Mouse (Mus musculus): Measurements from ENCODE around the gene Oxa1l.
"Not testable (repeated sequence)": the region's sequence is repeated elsewhere in the genome, so short reads cannot be mapped to it uniquely, and the experiment has no call there.

The Oxa1l gene

DNA sequence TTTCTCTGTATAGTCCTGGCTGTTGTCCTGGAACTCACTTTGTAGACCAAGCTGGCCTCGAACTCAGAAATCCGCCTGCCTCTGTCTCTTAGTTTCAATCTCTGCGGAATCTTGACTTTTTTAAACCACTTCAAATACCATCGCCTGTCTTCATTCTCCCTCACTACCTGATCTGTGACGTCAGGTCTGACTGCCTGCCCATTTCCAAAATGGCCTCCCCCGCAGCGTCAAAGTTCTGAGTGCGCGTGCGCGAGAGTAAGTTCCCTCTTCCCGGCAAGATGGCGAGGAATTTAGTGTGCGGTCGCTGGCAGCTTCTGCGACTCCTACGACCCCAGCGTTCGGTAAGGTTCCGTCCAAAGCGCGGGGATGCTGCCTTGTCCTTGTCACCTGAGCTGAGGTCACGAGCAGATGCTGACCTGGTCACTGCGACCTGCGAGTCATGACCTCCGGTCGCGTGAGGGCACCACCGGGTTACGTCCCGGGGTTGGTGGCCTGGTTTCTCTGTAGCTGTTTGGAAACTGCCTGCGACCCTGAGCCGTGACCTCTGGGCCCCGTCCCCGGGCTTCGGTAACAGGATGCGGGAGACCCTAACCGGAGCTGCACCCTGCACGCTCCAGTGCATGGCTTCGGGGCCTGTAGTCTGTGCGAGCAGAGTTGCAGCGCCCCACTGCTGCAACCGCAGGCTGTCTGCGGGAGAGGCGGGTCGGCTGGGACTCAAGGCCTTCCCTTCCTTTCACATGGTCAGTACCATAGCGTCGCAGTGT, at the start of gene Oxa1l:
Oxa1l (plus strand) TSS at position 258 of the 764 bp plus-strand sequence.
- DNase-seq (ENCODE audit: extremely low spot score, low spot score), result peak; percentile 97

DNA sequence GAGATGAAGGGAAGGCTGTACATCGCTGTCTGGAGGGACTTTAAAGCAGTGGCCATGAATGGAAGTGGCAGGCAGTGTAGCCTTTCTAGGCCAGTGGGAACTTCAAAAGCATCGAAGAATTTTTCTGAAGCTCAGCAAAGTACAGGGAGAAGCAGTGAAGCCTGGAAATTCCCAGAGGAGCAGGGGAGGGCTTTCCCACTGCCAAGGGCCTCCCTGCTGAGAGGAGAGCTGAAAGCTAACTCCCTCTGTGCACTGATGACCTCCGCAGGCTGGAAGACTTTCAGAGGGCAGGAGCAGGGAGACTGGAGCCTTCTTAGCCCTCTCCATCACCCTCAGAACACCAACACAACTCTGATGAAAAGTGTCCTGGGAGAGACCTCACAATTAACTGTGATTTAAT, 48.9 kb upstream of the Oxa1l start:
- no peak for DNase-seq (ENCODE audit: extremely low spot score, low spot score)

DNA sequence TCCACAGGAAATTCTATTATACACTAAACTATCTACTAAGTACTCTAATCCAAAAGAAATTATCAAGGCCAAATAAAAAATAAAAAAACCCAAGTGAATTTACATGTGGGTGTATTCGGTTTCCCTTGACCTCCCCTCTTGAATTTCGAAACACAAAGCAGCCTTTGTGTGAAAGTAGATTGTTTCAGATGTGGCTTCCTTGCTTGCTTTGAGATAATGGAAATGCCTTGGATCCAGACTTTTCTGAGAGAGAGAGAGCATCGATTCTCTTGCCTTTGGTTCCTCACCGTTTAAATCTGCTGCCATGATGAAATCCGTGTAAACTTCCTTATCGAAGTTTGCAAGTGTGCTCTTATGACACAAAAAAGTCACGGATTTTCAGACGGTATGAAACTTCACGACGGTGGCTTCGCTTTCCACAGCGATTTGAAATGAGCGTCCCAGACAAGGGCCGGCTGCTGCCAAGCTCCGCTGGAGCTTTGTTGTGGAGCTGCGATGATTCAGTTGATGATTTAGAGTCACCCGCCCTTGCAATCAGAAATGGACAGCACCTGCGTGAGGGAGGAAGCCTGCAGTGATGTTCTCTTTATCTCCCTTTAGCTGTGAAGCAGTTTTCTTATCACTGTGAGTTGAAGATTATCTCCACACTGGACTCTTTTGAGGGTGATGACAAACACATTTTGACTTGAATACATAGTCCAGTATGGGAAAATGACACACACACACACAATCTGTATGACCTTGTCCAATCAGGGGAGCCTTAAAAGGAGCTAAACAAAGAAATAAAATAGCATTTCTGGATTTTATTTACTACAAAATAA, 38.9 kb upstream of the Oxa1l start:
- DNase-seq (ENCODE audit: extremely low spot score, low spot score), result no peak

DNA sequence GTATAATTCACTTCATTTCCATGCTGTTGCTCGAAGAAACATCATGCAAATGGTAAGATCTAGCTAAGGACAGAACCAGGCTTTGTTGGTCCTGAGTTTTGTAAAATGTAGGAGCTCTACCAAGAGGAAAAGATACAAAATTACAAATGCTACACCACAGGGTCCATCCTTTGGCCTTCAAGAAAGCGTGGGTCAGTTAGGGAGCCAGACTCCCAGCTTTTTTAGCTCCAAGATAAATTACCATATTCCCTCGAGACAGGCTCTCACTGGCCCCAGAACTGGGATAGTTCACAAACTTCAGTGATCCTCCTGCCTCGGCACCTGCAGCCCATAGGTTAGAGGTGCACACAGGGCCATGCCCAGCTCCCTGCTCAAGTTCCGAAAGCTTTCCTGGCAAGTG, 36.1 kb upstream of the Oxa1l start:
- no peak for DNase-seq (ENCODE audit: extremely low spot score, low spot score)

DNA sequence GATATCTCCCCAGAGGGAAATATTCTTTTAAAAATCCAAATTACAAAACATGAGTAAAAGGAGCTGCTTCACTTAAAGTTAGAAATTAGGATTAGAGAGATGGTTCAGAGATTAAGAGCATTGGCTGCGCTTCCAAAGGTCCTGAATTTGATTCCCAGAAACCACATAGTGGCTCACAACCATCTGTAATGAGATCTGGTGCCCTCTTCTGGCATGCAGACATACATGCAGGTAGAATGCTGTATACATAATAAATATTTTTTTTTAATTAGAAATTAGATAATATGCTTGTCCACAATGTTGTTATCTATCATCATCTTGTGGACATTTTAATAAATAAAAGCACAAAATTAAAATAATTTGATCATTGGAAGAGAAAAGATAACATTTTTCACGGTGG, 32.1 kb upstream of the Oxa1l start:
- no peak for DNase-seq (ENCODE audit: extremely low spot score, low spot score)

DNA sequence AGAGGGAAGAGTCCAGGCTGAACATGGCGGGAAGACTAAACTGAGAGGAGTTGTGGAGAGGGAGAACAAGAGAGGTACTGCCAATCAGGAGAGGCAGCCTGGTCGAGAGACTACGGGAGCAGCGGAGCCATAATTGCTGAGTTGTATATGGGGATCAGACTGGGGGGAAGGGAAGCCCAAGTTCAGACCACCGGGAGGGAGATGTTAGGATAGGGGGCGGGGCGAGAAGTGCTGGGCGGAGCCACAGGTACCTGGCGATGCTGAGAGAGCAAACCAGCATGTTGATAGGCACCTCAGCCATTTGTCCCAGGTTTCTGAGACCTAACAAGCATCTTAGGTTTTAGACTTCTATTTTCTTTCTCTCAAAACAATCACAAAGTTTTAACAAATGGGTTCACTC, 31.4 kb upstream of the Oxa1l start:
- no peak for DNase-seq (ENCODE audit: extremely low spot score, low spot score)

DNA sequence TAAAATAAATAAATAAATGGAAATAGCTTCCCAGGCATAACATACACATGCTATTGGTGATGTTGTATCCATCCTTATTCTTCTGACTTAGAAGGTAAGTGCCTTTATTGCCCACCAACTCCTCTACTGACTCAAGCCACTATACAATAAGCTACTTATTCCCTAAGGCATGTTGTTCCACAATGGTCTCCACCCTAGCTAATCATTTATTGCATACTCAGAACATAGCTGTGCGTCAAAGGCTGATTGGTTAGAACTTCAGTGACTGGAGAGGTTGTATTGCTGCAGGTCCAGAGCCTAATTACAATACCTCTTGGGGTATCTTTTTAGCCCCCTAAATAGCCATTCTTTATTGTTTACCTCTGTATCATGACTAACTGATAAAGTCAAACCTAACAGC, 29.5 kb upstream of the Oxa1l start:
- DNase-seq (ENCODE audit: extremely low spot score, low spot score), result no peak

DNA sequence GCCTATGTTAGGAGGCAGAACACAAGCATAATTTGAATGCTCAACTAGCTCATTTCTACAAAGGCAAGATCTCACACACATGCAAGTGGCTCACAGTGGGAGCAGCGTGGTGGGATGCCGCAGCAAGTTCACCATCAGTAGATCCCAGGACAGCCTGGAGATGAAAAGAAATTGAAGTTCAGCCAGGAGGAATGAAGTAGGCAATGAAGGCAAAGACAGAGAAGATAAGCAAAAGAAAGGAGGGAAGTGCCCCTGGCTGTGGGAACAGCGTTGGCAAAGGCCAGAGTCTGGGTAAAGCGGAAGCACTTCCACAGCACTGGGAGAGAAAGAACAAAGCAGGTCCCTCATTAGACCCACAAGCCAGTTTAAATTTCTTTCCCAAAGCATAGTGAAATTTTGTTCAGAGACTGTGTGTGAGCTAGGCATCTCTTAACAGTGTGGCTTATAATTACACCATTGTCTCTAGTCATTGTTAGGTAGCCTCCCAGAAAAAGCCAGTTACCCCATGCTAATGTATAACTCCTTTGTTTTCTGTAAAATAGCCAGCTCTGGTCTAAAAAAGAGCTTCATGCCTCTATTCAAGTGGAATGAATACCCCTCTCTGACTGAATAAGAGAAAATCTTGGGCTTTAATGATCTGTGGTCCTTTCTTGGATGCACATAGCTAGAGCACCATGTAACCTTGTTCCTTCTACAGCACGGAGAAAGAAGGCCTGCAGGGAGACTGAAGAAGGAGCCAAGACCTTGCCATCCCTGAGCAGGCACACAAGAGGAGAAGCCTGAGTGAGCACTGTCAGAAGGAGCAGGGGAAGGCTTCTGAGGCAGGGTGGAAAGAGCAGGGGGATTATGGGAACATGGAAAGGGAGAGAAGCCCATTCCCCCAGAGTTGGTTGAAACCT, 28.2 kb upstream of the Oxa1l start:
- DNase-seq (ENCODE audit: extremely low spot score, low spot score), result no peak

DNA sequence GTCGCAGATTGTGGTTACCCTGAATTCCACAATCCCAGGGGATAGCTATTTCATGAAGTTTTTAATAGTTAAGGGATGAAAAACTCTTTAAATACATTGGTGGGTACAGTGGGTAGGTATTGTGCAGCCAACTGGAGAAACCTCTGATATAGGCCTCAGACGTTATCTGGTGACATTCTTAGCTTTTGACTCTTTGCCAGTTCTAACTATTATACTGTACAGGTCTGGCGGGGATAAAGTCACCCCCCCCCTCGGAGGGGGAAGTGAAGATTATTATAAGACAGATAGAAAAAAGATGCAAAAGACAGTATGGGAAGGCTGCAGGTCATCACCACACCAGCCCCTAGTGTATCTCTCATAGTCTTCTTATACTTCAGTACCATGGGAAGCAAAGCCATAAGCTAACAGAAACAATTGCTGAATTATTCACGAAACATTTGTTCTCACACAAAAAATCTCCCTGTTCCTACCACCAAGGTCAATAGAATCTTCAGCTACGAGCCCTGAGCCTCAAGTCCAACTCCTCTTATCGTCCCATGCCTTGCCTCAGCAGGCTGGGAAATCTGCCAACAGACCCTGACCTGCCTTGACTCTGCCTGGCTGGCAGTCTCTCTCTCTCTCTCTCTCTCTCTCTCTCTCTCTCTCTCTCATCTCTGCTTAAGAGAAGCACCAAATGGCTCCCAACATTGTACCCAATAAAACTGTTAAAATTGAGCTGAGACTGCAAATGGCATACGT, 27.0 kb upstream of the Oxa1l start:
- no peak for DNase-seq (ENCODE audit: extremely low spot score, low spot score)

DNA sequence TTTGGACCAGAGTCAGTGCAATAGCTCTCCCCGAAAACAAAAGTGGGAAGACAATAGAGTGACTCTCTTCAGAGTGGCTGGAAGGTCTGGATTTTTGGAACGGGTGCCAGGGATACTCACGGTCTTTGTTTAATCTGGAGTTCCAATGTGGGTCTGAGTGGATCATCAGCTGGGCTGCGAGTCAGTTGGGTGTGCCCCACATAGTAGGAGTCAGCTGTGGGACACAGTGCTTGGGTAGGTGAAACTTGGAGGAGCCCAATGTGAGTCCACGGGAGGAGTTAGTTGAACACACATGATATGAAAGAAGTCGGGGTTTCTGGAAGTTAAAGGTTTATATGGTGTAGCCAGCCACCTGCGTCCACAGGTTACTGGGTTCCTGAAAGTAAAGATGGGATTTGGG, 19.8 kb upstream of the Oxa1l start:
- no peak for DNase-seq (ENCODE audit: extremely low spot score, low spot score)

DNA sequence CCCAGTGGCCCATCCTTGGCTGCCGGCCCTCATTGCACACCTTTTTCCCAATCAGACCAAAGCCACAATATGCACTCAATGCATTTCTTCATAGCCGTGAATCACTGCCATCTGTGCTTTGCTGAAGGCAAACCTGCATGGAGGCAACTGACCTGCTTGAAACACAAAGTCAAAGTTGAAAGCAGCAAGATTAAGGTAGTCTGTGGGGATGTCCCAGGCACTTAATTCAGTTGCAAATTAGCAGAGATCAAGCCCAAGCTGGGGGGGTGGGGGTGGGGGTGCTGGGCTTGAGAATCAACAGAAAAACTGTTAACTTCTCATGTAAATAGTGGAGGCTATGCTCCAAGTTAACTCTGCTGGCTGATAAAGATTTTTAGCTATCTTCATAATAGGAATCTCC, 18.8 kb upstream of the Oxa1l start:
- DNase-seq (ENCODE audit: extremely low spot score, low spot score), result not testable (repeated sequence)

DNA sequence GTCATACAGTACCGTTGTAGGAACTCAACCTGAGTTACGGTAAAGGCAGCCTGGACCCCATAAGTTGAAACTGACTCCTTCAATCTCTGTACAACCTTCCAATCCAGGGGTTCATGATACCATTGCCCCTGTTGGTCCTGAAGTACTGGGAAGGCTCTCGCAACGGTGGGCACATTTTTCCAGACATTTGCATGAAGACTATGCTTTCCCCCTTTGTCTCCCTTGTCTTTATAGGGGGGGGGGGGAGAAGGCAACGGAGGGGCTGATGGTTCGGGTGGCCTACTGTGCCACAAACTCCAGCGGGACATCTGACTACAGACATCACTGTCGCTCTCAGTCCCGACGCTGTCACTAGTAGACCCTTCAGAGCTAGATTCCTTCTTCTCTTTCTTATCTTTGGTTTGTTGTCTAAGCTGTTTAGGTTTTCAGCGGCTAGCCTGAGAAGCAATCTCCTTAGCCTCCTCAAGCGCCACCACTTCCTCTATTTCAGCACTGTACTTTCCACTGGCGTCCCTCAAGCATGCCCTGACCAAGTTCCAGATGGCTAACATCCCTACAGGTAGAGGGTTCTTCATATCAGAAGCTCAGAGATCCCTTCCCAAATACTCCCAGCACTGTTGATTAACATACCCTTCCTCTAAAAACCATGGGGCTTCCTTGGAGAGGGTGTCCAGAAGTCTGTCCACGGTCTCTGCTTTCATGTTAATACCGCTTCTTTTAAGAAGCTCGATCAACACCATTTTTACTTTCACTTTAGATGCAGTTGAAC, 9.7 kb upstream of the Oxa1l start:
- not testable (repeated sequence) for DNase-seq (ENCODE audit: extremely low spot score, low spot score)

DNA sequence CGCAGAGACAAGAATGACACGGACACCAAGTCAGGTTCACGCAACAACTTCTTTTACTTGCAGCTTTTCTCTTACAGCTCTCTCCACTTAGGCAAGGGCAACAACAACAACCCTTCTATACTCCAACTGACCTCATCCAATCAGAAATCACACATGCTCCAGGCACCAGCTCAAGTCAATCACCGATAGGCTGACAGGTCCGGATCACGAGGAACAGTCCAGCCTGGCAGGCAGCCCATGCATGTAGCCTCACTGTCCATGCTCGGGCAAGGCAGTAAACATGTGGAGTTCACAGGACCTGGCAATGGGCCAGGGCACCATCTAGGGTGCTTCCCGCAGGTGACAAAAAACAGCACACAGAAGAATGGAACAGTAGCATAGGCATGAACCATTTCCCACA, 8.3 kb upstream of the Oxa1l start:
- DNase-seq (ENCODE audit: extremely low spot score, low spot score), result no peak

DNA sequence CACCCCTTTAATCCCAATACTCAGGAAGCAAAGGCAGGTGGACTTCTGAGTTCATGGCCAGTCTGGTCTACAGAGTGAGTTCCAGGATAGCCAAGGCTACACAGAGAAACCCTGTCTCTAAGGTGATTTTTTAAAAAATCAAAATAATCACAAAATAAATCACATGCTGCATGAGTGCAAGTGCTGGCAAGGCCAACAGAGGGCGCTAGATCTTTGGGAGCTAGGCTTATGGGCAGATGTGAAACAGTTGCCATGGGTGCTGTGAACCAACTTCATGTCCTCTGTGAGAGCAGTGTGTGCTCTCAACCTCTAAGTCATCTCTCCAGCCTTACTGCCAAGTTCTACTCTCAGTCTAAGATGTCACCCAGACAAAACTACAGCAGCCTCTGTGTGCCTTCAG, 6.2 kb upstream of the Oxa1l start:
- no peak for DNase-seq (ENCODE audit: extremely low spot score, low spot score)

DNA sequence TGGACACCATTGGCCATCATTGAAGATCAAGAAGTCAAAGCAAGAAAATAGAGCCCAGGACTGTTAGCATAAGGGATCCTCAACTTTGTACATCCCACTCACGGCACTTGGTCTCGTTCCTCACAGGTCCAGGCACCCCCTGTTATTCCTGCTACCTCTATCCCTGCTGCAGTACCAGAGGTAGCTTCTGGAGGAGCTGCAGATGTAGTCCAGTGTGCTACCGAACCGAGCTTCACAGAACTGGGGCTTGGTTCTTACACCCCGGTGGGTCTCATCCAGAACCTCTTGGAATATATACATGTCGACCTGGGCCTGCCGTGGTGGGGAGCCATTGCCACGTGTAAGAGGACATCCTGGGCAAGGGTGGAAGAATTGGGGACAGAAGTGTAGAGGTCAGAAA, 2.5 kb downstream of the Oxa1l start:
- DNase-seq (ENCODE audit: extremely low spot score, low spot score), result no peak

DNA sequence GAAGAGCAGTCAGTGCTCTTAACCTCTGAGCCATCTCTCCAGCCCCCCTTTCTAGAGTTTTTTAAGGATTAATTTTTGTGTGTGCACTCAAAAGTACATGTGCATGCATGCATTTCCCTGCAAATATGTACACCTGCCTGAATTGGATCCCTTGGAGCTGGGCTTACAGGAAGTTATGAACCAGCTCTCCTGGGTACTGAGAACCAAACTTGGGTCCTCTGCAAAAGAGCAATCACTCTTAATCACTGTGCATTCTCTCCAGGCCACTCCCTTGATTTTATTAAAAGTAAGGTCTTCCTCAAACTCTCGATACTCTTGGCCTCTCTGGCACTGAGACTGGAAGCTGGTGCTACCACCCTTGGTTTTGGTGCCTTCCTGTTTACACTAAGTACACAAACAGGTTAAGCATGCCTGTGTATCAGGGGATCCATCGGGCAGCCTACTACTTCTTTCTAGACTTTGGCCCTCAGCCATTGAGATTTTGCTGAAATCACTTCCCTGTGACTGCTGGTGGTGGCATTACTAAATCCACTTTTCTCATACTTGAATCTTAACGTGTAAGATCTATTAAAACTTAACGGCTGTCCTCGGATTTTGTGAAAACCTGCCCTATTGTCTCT, 4.5 kb downstream of the Oxa1l start:
- no peak for DNase-seq (ENCODE audit: extremely low spot score, low spot score)

DNA sequence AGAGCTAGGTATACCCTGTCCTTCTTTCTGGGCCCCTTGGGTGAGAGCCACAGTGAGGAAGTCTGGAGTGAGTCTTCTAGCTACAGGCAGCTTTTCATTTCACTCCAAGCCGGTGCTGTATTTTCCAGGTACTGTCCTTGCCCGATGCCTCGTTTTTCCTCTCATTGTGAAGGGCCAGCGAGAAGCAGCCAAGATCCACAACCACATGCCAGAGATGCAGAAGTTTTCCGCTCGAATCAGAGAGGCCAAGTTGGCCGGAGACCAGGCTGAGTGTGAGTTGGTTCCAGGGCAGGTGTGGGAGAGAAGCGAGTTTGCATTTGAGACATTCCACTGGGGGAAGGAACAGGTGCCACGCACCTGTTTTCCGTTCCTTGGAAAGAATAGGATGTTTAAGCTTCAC, 5.9 kb downstream of the Oxa1l start:
- no peak for DNase-seq (ENCODE audit: extremely low spot score, low spot score)

DNA sequence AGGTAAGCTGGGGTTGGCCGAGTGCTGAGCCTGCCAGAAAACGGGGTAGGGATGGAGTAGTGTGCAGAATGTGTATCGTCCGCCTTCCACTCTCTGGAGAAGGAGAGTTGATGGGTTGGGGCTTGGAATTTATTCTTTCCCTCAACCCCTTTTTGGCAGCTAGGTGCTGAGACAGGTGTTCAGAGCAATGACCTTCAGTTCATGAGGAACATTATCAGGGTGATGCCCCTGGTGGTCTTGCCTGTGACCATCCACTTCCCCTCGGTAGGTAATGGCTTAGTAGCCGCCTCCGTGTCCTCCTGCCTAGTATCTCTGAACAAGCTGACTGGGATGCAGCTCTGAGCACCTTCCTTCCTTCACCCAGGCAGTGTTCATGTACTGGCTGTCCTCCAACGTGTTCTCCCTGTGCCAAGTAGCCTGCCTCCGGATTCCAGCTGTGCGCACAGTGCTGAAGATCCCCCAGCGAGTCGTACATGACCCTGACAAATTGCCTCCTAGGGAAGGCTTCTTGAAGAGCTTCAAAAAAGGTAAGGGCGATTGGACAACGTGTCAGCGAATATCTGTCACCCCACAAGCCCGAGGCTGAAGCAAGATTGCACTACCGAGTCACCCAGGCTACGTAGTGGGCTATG, 6.9 kb downstream of the Oxa1l start:
- DNase-seq (ENCODE audit: extremely low spot score, low spot score), result no peak

DNA sequence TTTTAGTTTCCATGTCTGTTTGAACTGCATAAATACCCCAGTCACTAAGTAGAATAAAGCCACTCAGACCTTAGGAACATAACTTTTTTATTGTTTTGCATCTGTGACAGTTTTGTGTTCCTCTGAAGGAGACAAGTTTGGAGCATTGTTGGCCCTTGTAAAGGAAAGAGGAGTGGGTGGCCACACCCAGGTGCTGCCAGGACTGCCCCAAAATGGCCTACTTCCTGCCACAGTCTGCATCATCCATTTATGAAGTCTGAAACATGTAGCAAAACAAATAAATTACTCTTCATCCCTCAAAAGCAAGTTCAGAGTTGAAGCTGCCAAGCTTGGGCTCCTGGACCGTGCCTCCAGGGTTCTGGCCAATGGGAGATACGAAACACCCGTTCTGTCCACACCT, 8.7 kb downstream of the Oxa1l start:
- DNase-seq (ENCODE audit: extremely low spot score, low spot score), result no peak

Data from neural tube, embryonic 10.5 days (tissue).